Mouse (Mus musculus): Measurements from ENCODE around the gene Pald1. TPM values are rescaled to one million over a fixed set of nuclear protein-coding genes. Genes with fewer than 3 reads are reported as not detected.

The Pald1 gene
- polyA plus RNA-seq, 1 experiment: 0.06 TPM

DNA sequence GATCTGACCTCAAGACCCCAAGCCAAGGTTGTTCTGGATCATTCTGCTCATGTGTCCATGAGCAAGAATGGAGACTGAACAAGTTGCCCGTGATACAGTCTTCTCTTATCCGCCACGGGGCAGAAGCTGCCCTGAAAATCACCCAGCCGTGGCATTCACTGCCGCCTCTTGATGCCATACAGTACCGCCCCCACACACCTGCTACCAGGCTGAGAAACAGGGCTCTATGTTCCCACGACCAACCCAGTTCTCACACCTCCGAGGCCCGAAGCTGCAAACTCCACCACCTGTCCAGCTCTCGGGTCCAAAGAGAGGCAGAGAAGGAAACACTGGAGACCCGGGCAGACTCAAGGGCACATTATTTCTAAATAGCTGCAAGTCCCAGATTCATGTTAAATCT is 45.7 kb downstream of the Pald1 start:
- no peaks in the 10 kb centered on the region for H3K9me3 ChIP-seq (ENCODE audit: control insufficient read depth, low read length)
- no peaks in the 10 kb centered on the region for H3K27me3 ChIP-seq (ENCODE audit: control insufficient read depth)
- H3K36me3 ChIP-seq (ENCODE audit: control insufficient read depth): peaks cover under 1% of the 10 kb centered on the region; the same call in 1 of the 2 replicates
- H3K4me3 ChIP-seq (replicated peaks): no peak overlapping the region
- no peak for TF ChIP-seq TAL1 (IDR thresholded peaks at IDR 0.05; ENCODE audit: low read length)
- no peaks in the 10 kb centered on the region for H3K4me1 ChIP-seq (ENCODE audit: control insufficient read depth)

DNA sequence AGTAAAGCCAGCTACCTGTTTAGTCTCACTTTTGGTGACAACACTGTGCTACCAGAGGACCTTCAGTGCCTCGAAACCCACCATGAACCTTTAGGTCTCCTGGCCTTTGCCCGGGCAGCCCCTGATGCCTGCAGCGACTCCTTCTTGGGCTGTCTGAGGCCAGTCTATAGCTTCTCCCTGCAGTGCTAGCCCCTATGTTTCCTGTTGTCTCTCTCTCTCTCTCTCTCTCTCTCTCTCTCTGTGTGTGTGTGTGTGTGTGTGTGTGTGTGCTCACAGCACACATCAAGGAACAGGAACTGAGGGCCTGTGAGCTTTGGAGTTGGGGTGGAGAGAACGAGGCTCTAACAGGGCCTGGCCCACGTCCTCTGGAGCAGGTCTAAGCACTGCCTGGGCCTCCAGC is 46.7 kb downstream of the Pald1 start:
- Histone ChIP-seq H3K4me3 (replicated peaks) (no peak overlapping the region), H3K36me3 (ENCODE audit: control insufficient read depth) (no peaks in the 10 kb centered on the region; the same call in 1 of the 2 replicates), H3K4me1 (ENCODE audit: control insufficient read depth) (no peaks in the 10 kb centered on the region), H3K27me3 (ENCODE audit: control insufficient read depth) (no peaks in the 10 kb centered on the region), H3K9me3 (ENCODE audit: control insufficient read depth, low read length) (no peaks in the 10 kb centered on the region)
- TF ChIP-seq TAL1 (IDR thresholded peaks at IDR 0.05; ENCODE audit: low read length) (no peak), GATA1 (IDR thresholded peaks at IDR 0.05; ENCODE audit: low read length) (no peak)

DNA sequence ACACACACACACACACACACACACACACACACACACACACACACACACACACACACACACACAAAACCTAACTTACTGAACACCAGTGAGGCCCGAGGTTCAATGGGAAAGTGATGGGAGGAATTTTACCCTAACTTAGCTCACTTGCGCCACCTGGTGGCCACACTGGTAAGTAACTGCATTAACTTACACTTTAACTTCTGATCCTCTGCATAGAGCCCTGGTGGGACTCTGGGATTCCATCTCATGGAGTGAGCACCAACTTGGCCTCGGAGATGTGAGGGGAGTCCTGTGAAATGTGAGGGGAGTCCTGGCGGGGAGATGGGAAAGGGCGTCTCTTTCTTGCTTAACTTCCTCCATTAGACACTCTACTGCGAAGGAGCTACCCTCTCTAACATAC is 47.2 kb downstream of the Pald1 start:
- H3K27me3 ChIP-seq (ENCODE audit: control insufficient read depth): no peaks in the 10 kb centered on the region
- H3K9me3 ChIP-seq (ENCODE audit: control insufficient read depth, low read length): no peaks in the 10 kb centered on the region
- H3K36me3 ChIP-seq (ENCODE audit: control insufficient read depth): no peaks in the 10 kb centered on the region; the same call in 1 of the 2 replicates
- H3K4me1 ChIP-seq (ENCODE audit: control insufficient read depth): no peaks in the 10 kb centered on the region
- no peak overlapping the region for H3K4me3 ChIP-seq (replicated peaks)
- TF ChIP-seq TAL1 (IDR thresholded peaks at IDR 0.05; ENCODE audit: low read length) (no peak), GATA1 (IDR thresholded peaks at IDR 0.05; ENCODE audit: low read length) (no peak)

DNA sequence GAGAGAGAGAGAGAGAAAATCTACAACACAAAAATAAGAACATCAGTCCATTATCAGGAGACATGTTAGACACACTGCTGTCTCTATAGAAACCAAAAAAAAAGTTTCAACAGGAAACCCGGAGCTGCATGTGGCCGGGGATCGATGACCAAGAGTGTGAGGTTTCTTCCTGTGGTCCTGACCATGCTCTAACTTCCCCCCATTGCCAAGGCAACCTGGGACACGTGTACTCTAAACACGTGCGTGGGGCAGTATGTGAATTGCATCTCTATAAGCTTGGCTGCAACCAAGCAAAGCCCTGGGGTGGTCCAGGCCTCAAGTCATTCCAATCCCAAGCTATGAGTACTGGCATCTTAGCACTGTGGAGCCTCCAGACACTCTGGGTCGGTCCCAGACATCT is 48.8 kb downstream of the Pald1 start:
- H3K4me1 ChIP-seq (ENCODE audit: control insufficient read depth): no peaks in the 10 kb centered on the region
- H3K4me3 ChIP-seq (replicated peaks): no peak overlapping the region
- no peaks in the 10 kb centered on the region; the same call in 1 of the 2 replicates for H3K36me3 ChIP-seq (ENCODE audit: control insufficient read depth)
- TF ChIP-seq TAL1 (IDR thresholded peaks at IDR 0.05; ENCODE audit: low read length) (no peak), GATA1 (IDR thresholded peaks at IDR 0.05; ENCODE audit: low read length) (no peak)
- no peaks in the 10 kb centered on the region for H3K27me3 ChIP-seq (ENCODE audit: control insufficient read depth)
- no peaks in the 10 kb centered on the region for H3K9me3 ChIP-seq (ENCODE audit: control insufficient read depth, low read length)

DNA sequence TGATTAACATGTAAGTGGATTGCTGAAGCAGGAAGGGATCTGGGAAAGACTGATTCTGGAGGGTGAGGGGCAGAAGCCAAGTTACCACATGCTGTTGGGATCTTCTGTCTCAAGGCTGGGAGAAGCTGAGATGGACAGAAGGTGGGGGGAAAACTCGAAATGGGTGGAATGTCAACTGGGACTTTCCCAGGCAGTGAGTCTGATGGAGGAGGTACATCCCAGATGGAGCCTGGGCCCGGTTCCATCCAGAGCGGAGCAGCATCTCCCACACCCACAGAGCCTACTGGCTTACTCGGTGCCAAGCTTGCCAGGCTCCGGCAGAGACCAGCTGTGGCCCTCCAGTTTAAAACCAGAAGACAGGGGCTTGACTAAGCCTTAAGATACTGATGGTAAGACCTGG is 52.3 kb downstream of the Pald1 start:
- no peaks in the 10 kb centered on the region for H3K4me1 ChIP-seq (ENCODE audit: control insufficient read depth)
- H3K27me3 ChIP-seq (ENCODE audit: control insufficient read depth): no peaks in the 10 kb centered on the region

DNA sequence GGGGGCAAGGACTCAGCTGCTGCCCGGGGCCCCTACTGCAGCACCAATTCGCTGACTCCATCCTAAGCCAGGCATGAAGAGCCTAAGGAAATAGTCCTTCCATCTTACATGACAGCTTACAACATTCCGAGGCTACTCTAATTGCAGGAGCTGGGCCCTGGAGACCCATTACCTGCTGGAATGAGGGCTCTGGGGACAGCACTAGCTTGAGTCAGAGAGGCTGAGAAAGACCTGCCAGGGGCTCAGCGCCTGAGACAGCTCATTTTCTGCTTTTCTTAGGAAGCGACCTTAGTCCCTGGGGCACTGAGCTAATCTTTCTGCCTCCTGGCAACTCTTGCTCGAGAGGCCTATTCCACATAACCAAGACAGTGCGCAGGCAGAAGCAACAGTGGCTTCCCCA is 54.4 kb downstream of the Pald1 start:
- H3K4me1 ChIP-seq (ENCODE audit: control insufficient read depth): no peaks in the 10 kb centered on the region
- H3K4me3 ChIP-seq (replicated peaks): no peak overlapping the region
- TF ChIP-seq TAL1 (IDR thresholded peaks at IDR 0.05; ENCODE audit: low read length): no peak
- no peak for TF ChIP-seq GATA1 (IDR thresholded peaks at IDR 0.05; ENCODE audit: low read length)
- no peaks in the 10 kb centered on the region; the same call in 1 of the 2 replicates for H3K36me3 ChIP-seq (ENCODE audit: control insufficient read depth)
- H3K27me3 ChIP-seq (ENCODE audit: control insufficient read depth): no peaks in the 10 kb centered on the region
- no peaks in the 10 kb centered on the region for H3K9me3 ChIP-seq (ENCODE audit: control insufficient read depth, low read length)

More for the DNA sequence above, 52.3 kb downstream of the Pald1 start:
- Histone ChIP-seq H3K9me3 (ENCODE audit: control insufficient read depth, low read length) (no peaks in the 10 kb centered on the region), H3K36me3 (ENCODE audit: control insufficient read depth) (no peaks in the 10 kb centered on the region; the same call in 1 of the 2 replicates), H3K4me3 (replicated peaks) (no peak overlapping the region)
- TF ChIP-seq GATA1 (IDR thresholded peaks at IDR 0.05; ENCODE audit: low read length) (no peak), TAL1 (IDR thresholded peaks at IDR 0.05; ENCODE audit: low read length) (no peak)

DNA sequence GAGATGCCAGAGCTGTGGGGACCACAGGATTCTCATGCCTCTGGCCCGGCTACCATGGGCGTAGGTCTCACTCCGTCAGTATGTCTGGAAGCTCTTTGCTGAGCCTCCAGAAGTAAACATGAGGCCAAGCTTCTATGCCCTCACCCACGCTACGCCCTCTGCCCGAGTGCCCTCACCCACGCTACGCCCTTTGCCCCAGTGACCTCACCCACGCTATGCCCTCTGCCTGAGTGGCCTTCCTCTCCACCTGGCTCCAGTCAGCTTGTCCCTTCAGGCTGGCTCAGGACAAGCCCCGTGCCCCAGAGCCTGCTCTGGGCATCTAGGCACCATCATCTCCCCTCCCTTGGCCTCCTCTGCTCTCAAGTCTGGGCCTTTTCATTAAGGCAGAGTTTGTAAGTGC is 55.8 kb downstream of the Pald1 start:
- Histone ChIP-seq H3K4me3 (replicated peaks) (no peak overlapping the region), H3K27me3 (ENCODE audit: control insufficient read depth) (no peaks in the 10 kb centered on the region), H3K36me3 (ENCODE audit: control insufficient read depth) (no peaks in the 10 kb centered on the region; the same call in 1 of the 2 replicates), H3K9me3 (ENCODE audit: control insufficient read depth, low read length) (peaks cover 3% of the 10 kb centered on the region), H3K4me1 (ENCODE audit: control insufficient read depth) (no peaks in the 10 kb centered on the region)
- no peak for TF ChIP-seq GATA1 (IDR thresholded peaks at IDR 0.05; ENCODE audit: low read length)

DNA sequence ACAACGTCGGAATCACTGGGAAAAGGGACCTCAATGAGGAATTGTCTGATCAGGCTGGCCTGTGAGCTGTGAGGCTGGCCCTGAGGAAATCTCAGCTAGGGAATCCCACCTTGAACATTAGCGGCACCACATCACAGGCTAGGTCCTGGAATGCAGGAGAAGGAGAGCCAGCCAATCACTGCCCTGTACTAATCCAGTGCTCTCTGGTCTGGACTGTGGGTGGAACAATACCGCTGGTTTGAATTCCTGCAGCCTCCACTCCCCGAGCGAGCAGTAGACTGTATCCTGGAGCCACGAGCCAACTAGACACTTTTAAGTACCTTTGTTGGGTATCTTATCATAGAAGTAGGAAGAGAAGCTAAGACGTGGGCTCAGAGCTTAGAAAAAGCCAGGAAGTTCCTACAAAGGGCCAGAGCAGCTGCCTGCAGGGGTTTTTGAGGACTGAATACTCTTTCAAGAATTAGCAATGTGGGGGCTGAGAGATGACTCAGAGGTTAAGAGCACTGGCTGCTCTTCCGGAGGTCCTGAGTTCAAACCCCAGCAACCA is 57.5 kb downstream of the Pald1 start:
- no peak overlapping the region for H3K4me3 ChIP-seq (replicated peaks)
- H3K36me3 ChIP-seq (ENCODE audit: control insufficient read depth): no peaks in the 10 kb centered on the region; the same call in 1 of the 2 replicates
- H3K4me1 ChIP-seq (ENCODE audit: control insufficient read depth): no peaks in the 10 kb centered on the region
- H3K27me3 ChIP-seq (ENCODE audit: control insufficient read depth): no peaks in the 10 kb centered on the region
- TF ChIP-seq GATA1 (IDR thresholded peaks at IDR 0.05; ENCODE audit: low read length) (no peak), TAL1 (IDR thresholded peaks at IDR 0.05; ENCODE audit: low read length) (no peak)
- H3K9me3 ChIP-seq (ENCODE audit: control insufficient read depth, low read length): peaks cover 3% of the 10 kb centered on the region

DNA sequence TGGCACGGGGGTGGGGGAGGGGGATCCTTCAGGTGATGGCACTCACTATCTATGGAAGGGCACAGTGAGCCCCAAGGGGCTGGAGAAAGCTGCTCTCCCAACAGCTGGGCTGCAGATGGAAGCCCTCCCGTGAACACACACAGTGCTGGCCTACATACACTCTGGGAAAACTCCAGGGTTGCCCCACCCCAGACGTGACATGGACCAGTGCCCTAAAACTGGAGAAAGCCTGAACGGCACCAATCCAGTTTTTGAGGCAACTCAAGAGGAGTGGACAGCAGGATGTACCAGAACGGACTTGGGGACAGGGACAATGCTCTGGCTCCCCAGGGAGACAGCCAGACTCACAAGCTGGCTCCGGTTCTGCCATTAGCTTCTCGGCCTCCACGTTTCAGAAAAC is 58.6 kb downstream of the Pald1 start:
- H3K9me3 ChIP-seq (ENCODE audit: control insufficient read depth, low read length): peaks cover 3% of the 10 kb centered on the region
- no peaks in the 10 kb centered on the region for H3K4me1 ChIP-seq (ENCODE audit: control insufficient read depth)
- TF ChIP-seq GATA1 (IDR thresholded peaks at IDR 0.05; ENCODE audit: low read length) (no peak), TAL1 (IDR thresholded peaks at IDR 0.05; ENCODE audit: low read length) (no peak)
- no peak overlapping the region for H3K4me3 ChIP-seq (replicated peaks)
- peaks cover 4% of the 10 kb centered on the region; the same call in 1 of the 2 replicates for H3K36me3 ChIP-seq (ENCODE audit: control insufficient read depth)
- no peaks in the 10 kb centered on the region for H3K27me3 ChIP-seq (ENCODE audit: control insufficient read depth)

DNA sequence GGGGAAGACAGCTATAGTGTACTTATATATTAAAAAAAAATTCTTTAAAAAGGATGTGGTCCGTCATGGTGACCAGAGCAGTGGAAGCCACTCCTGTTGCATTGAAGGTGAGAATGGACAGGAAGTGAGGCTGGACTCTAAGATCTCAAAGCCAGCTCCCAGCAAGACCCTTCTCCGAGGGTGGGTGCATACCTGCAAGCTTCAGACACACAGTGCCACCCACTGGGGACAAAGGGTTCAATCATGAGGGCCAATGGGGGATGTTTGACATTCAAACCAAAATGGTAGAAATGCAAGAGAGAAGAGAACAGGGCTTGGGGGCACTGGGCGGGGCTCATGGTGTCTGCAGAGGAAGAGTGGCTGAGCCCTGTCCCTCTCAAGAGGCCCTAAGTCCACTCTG is 64.8 kb downstream of the Pald1 start:
- no peaks in the 10 kb centered on the region for H3K4me1 ChIP-seq (ENCODE audit: control insufficient read depth)
- H3K27me3 ChIP-seq (ENCODE audit: control insufficient read depth): no peaks in the 10 kb centered on the region
- peaks cover 4% of the 10 kb centered on the region; the same call in 1 of the 2 replicates for H3K36me3 ChIP-seq (ENCODE audit: control insufficient read depth)
- H3K4me3 ChIP-seq (replicated peaks): no peak overlapping the region
- peaks cover 3% of the 10 kb centered on the region for H3K9me3 ChIP-seq (ENCODE audit: control insufficient read depth, low read length)
- no peak for TF ChIP-seq TAL1 (IDR thresholded peaks at IDR 0.05; ENCODE audit: low read length)
- no peak for TF ChIP-seq GATA1 (IDR thresholded peaks at IDR 0.05; ENCODE audit: low read length)
